Mouse (Mus musculus) megakaryocyte, embryonic 14.5 days (primary cell): ENCODE data around the gene Ugt1a6a. TPM values are rescaled to one million over a fixed set of nuclear protein-coding genes. Genes with fewer than 3 reads are reported as not detected.

Experiments used
- H3K27me3 ChIP-seq: replicated peaks from 2 replicates; pipeline ENCODE3; 2012; ENCODE audit warnings: inconsistent platforms
- H3K36me3 ChIP-seq: replicated peaks from 2 replicates; pipeline ENCODE3; 2012; ENCODE audit warnings: low read length, inconsistent platforms, mixed read lengths
- H3K4me1 ChIP-seq: 2 replicates; pipeline ENCODE4 v1.6.1; 2012; ENCODE audit warnings: inconsistent platforms
- H3K4me3 ChIP-seq: replicated peaks from 2 replicates; pipeline ENCODE3; 2012; ENCODE audit warnings: moderate library complexity, mild to moderate bottlenecking, inconsistent platforms
- H3K9me3 ChIP-seq: 2 replicates; pipeline ENCODE4 v1.6.1; 2012; ENCODE audit warnings: inconsistent platforms
- FLI1 ChIP-seq: IDR thresholded peaks from 2 replicates; pipeline ENCODE4 v1.6.1; 2012; ENCODE audit warnings: low read length, inconsistent platforms, mixed read lengths
- GATA1 ChIP-seq: IDR thresholded peaks from 3 replicates; pipeline ENCODE4 v1.6.1; 2012; ENCODE audit warnings: mixed read lengths, low read length, inconsistent platforms, borderline replicate concordance
- polyA plus RNA-seq: library from polyadenylated mRNA; stranded (reverse); fragments of >175 nt; gene quantifications from 2 replicates; pipeline ENCODE4 v1.2.3, GENCODE M21; 2012; ENCODE audit warnings: low replicate concordance; ENCODE audit not compliant: insufficient read depth

The Ugt1a6a gene
- polyA plus RNA-seq, 1 experiment, result not detected

DNA sequence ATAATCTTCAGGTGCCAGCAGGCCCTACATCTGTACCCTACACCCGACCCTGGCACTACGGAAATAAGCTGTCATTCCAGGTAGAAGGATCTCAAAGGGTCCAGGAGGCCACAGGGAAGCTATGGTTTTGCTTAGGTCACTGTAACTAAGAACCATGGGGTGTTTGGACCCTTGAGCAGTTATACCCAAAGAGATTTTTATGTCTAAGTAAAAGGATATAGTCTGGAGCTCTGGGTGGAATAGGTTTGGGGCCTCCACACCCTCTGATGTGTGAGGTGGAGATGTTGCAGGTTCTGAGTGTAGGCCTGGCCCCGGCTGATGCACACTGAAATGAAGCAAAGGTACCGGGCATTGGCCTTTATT is 99.6 kb downstream of the Ugt1a6a start:
- Histone ChIP-seq H3K9me3 (peaks cover 86% of the 10 kb centered on the region), H3K36me3 (no peaks in the 10 kb centered on the region), H3K4me1 (no peaks in the 10 kb centered on the region), H3K27me3 (peaks cover 6% of the 10 kb centered on the region), H3K4me3 (no peak overlapping the region)
- no peak for TF ChIP-seq GATA1
- TF ChIP-seq FLI1, result no peak

DNA sequence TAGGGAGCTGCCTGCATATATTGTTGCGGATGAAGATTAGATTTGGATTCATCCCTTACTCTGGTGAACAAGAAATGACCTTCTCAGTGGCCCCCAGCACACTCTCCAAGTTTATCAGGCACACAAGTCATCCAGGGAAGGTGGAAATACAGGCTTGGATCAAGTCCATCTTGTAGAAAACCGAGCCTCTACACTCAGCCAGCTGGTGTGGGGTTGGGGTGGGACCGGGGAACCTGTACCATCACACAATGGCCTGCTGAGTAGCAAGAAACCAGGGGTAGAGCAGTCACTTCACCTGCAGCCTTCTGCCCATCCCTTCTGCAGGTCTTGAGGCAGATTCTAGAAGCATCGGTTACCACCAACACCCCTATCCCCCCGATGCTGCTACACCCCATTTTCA is 100.0 kb downstream of the Ugt1a6a start:
- Histone ChIP-seq H3K27me3 (peaks cover 6% of the 10 kb centered on the region), H3K9me3 (peaks cover 86% of the 10 kb centered on the region), H3K4me3 (no peak overlapping the region), H3K4me1 (no peaks in the 10 kb centered on the region), H3K36me3 (no peaks in the 10 kb centered on the region)
- TF ChIP-seq FLI1, result no peak

DNA sequence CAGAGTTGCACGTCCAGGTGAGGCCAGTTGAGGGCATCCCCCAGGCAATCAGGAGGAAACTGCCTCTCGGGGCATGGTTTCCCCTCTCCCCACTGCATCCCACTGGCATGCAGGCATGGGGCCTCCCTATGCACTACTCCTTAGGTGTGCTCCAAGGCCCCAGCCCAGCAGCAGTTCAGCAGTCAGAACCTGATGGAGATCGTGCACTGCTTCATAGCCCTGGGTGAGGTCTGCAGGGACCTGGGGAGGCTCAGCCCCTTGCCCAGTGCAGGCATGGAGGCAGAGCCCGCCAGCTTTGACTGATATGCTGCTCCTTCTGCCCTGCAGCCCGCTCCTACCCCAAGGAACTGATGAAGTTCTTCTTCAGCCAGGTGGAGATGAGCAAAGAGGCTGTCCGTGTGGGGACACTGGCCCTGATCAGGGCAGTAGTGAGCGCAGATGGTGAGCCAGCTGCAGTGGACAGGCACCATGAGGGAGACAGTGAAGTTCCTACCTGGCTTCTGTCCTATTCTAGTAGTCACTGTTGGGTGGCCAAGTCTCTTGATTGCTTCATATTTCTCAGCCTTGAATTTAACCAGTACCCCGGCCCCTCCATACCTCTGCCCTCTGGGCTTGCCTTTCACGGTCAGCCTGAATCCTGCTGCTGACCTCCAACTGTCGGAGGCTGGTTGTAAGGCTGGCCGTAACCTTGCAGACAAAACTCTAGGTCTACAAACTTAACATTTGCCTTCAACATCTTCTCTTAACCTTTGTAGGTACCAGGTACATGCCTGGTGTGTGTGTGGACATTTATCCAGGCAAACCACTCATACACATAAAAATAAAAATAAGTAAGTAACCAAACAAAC is 100.7 kb downstream of the Ugt1a6a start:
- H3K9me3 ChIP-seq, result peaks cover 85% of the 10 kb centered on the region
- no peak for TF ChIP-seq GATA1
- TF ChIP-seq FLI1, result no peak

DNA sequence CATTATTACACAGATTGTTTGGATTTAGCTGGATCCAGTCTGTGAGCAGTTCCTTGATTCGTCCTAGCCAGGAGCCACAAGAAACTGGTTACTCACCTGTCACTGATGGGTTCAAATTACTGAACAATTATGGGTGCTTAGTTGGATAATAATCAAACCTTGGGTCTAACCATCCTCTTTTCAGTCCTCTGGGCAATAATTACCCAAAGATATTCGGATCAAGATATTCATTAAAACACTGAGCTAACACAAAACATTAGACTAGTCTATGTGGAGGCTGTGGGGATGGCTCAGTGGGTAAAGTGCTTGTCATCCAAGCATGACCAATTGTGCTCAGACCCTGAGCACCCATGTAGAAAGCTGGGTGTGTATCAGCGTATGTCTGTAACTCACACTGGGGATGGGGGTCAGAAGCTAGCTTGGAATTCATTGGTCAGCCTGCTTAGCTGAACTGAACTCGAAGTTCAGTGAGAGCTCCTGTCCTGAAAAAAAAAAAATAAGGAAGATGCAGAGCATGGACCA is 101.3 kb downstream of the Ugt1a6a start:
- H3K27me3 ChIP-seq, result peaks cover 8% of the 10 kb centered on the region
- peaks cover 86% of the 10 kb centered on the region for H3K9me3 ChIP-seq

More for the DNA sequence above, 100.7 kb downstream of the Ugt1a6a start:
- Histone ChIP-seq H3K36me3 (no peaks in the 10 kb centered on the region), H3K4me1 (no peaks in the 10 kb centered on the region), H3K27me3 (peaks cover 6% of the 10 kb centered on the region), H3K4me3 (peak overlapping the region; percentile 4)

DNA sequence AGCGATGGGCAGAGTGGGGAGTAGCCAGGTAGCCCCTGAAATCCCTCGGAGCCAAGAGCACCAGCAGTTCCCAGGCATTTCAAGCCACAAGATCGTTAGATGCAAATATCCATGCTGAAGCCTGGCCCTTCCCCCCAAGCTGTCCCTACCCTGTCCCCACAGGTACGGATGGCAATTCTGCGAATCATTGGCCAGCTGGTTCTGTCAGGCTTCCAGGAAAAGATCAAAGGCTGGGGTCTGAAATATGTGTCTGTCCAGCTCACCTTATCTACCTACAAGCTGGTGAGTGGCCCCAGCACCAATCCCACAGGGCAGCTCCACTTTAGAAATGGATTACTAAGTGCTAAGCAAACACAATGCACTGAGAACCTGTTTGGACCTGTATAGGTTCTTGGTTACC is 102.7 kb downstream of the Ugt1a6a start:
- Histone ChIP-seq H3K4me3 (no peak overlapping the region), H3K36me3 (no peaks in the 10 kb centered on the region), H3K9me3 (peaks cover 82% of the 10 kb centered on the region), H3K4me1 (no peaks in the 10 kb centered on the region), H3K27me3 (peaks cover 8% of the 10 kb centered on the region)
- TF ChIP-seq FLI1, result no peak
- TF ChIP-seq GATA1, result no peak

More for the DNA sequence above, 101.3 kb downstream of the Ugt1a6a start:
- TF ChIP-seq FLI1 (no peak), GATA1 (no peak)
- no peak overlapping the region for H3K4me3 ChIP-seq
- no peaks in the 10 kb centered on the region for H3K36me3 ChIP-seq
- H3K4me1 ChIP-seq, result no peaks in the 10 kb centered on the region

DNA sequence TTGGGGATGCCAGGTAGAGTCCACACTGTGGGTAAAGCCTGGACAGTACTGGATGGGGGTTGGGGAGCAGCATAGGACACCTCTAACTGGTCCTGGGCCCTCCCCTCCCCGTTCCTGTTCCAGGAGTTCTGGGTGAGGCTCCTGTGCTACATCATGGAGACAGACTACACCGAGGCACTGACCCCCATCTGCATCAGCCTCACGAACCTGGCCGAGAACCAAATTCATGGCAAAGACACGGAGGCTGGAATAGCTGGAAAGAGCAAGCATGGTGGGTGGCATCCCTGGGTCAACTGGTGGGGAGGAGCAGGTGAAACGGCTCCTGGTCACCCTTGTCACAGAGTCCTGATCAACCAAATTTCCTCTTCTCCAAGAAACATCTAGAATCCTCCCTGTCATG is 104.2 kb downstream of the Ugt1a6a start:
- TF ChIP-seq GATA1 (no peak), FLI1 (no peak)
- Histone ChIP-seq H3K4me3 (peak overlapping the region; percentile 6), H3K27me3 (peaks cover 8% of the 10 kb centered on the region), H3K4me1 (no peaks in the 10 kb centered on the region), H3K36me3 (no peaks in the 10 kb centered on the region), H3K9me3 (peaks cover 80% of the 10 kb centered on the region)

DNA sequence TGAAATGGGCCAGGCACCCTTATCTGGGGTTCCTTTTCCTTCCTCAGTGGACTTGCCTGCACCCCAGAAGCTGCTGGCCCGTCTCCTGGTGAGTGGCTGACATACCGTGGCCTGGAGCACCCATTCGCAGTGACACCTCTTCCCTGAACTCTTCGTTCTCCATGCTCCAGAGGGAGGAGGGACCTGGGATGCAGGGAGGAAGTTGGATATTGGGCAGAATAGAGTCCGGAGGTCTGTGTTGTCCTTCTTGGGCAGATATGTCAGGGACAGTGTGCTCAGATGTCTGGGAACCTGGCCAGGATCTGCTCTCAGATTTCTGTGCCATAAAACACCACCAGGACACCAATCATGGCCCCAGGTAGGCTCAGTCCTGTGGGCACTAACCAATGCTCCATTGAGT is 105.5 kb downstream of the Ugt1a6a start:
- TF ChIP-seq FLI1 (no peak), GATA1 (no peak)
- H3K9me3 ChIP-seq, result peaks cover 78% of the 10 kb centered on the region
- peaks cover 7% of the 10 kb centered on the region for H3K27me3 ChIP-seq
- H3K36me3 ChIP-seq, result no peaks in the 10 kb centered on the region
- H3K4me1 ChIP-seq, result no peaks in the 10 kb centered on the region
- H3K4me3 ChIP-seq, result no peak overlapping the region

DNA sequence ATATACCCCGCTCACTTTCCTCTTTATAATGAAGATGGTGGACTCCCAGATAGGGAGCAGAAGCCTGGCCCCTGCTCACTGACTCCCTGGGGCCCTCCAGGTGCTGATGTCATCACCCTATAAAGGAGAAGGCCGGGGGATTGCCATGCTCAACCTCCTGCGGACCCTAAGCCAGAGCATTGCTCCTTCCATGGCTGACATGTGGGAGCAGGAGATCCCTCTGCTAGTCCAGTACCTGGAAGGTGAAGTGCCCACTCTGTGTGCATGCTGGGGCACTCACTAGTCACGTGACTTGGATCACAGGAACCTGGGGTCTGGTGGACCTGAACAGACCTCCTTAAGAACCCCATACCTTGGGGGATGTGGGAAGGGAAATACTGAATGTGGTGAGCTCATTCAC is 106.0 kb downstream of the Ugt1a6a start:
- peaks cover 78% of the 10 kb centered on the region for H3K9me3 ChIP-seq
- H3K27me3 ChIP-seq, result peaks cover 6% of the 10 kb centered on the region
- TF ChIP-seq GATA1, result no peak
- no peak; the same call in 1 of the 2 replicates for TF ChIP-seq FLI1

DNA sequence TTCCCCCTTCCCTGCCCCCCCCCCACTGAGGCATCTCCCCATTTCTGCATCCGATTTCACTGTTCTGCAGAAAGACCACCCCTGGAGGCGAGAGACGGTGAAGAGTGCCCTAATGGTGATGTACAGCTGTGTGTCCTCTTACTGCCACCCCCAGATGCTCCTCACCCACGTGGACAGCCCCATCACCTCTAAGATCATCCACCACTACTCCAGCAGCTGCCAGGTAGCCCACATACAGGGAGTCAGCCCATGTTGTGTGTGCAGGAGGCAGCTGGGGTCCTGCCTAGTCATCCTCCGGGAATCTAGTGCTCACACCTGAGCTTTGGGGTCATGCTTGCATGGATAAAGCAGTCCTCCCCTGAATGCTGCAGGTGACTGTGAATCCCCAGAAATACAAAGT is 109.3 kb downstream of the Ugt1a6a start:
- peak overlapping the region; percentile 14 for H3K4me3 ChIP-seq
- H3K36me3 ChIP-seq, result no peaks in the 10 kb centered on the region
- peaks cover 82% of the 10 kb centered on the region for H3K9me3 ChIP-seq
- TF ChIP-seq FLI1, result no peak
- TF ChIP-seq GATA1, result no peak
- no peaks in the 10 kb centered on the region for H3K4me1 ChIP-seq
- peaks cover 11% of the 10 kb centered on the region for H3K27me3 ChIP-seq

More for the DNA sequence above, 106.0 kb downstream of the Ugt1a6a start:
- H3K36me3 ChIP-seq, result no peaks in the 10 kb centered on the region
- no peaks in the 10 kb centered on the region for H3K4me1 ChIP-seq
- H3K4me3 ChIP-seq, result no peak overlapping the region

DNA sequence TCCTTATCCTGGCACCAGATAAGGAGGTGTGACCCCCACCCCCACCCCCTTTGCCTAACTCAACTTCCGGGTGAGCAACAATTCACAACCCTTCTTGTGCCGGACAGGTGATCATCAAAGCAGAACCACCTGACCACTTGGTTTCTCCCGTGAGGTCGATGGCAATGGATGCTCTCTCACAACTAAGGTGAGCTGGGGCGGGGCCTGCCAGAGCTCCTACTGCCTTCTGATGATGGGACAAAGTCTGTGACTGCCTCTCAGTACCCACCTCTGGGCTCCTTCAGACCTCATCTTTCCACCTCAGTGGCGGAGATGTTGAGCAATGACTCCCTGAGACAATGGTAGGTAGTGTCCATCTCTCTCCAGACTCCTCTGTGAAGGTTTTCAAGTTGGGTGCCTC is 111.3 kb downstream of the Ugt1a6a start:
- no peak overlapping the region for H3K4me3 ChIP-seq
- H3K36me3 ChIP-seq, result no peaks in the 10 kb centered on the region
- H3K4me1 ChIP-seq, result no peaks in the 10 kb centered on the region
- peaks cover 84% of the 10 kb centered on the region for H3K9me3 ChIP-seq
- TF ChIP-seq GATA1 (no peak), FLI1 (no peak)
- peaks cover 13% of the 10 kb centered on the region for H3K27me3 ChIP-seq

DNA sequence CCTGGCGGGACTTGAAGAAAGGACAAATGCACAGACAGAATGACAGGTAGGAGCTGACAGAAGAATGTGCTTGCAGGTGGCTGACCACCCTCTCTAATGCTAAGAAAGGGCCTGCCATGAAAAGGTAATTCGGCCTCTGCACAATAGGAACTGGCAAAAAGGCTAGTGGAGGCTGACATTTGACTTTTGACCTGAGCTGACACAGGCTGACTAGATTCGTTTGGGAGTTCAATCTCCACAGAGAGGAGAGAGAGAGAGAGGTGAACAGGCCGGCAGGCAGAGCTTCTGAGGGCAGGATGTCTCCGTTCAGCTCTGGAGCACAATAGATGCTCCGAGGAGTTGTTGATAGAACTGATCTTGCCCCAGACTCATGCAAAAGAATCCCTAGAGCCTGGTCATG is 111.8 kb downstream of the Ugt1a6a start:
- peaks cover 84% of the 10 kb centered on the region for H3K9me3 ChIP-seq
- peaks cover 16% of the 10 kb centered on the region for H3K27me3 ChIP-seq
- no peaks in the 10 kb centered on the region for H3K4me1 ChIP-seq
- no peak overlapping the region for H3K4me3 ChIP-seq
- H3K36me3 ChIP-seq, result no peaks in the 10 kb centered on the region
- TF ChIP-seq FLI1, result no peak
- TF ChIP-seq GATA1, result no peak
